In the genomic region with DNA sequence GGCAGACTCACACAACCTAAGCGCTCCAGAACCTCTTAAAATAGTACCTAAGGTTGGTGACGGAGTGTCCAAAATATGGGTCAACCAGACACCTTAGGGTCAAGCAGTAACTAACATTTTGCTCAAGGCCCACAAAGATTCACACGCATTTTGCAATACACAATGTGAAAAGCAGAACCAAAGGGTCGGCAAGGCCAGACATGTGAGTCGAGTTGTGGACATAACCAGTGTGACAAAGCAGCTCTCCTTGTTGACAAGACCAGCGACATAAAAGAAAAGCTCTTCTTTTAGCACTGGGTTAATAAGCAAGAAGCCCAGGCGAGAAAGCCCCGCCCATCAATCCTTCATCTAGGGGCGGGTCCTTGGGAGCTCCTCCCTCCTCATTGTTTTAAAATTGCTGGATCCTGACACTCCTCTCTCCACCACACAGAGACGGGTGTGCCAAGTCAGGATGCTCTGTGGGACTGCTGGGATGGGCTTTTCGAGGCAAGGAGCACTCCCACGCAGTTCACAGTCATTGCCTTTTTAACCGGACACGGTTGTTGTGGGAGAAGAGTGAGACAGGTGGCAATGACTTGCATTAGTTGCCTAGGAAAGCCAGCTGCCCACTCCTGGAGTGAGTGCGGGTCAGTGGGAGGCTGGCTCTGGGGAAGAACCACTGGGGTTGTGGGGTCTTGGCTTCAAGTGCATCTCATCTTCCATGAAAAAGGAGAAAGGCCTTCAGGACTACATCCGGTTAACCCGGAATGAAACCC, we compare ENCODE assay signal across 24 mouse cellular contexts. TPM values are rescaled to one million over a fixed set of nuclear protein-coding genes. Genes with fewer than 3 reads are reported as not detected.
DNase-seq lines count a peak whose midpoint lies in the region; ATAC-seq and TF ChIP-seq lines count a peak whose summit lies in the region.
"Had no signal": no experiment of that assay in that cellular context is flagged by ENCODE, and none has a peak within 500 bp of the region (broad histone marks: within the 10 kb centered on the region; RNA-seq: fewer than 3 reads in every experiment).

No protein-coding gene starts in this region.

- H3K9me3 ChIP-seq in forebrain, embryonic 16.5 days (ENCODE audit: control insufficient read depth, low read length): no peaks in the 10 kb centered on the region
- H3K9me3 ChIP-seq: embryonic facial prominence, embryonic 12.5 days; heart, embryonic 15.5 days; limb, embryonic 10.5 days; neural tube, embryonic 13.5 days had no signal

- H3K27me3 ChIP-seq in testis, adult 2 months (ENCODE audit: control insufficient read depth, insufficient read depth, low read length): no peaks in the 10 kb centered on the region
- no peaks in the 10 kb centered on the region for H3K27me3 ChIP-seq in forebrain, embryonic 16.5 days (replicated peaks; ENCODE audit: control insufficient read depth, insufficient read depth, low read length)
- H3K27me3 ChIP-seq: embryonic facial prominence, embryonic 12.5 days; heart, embryonic 15.5 days; neural tube, embryonic 13.5 days had no signal

- H3K36me3 ChIP-seq in testis, adult 2 months (ENCODE audit: control insufficient read depth, insufficient read depth, low read length): no peaks in the 10 kb centered on the region
- no peaks in the 10 kb centered on the region for H3K36me3 ChIP-seq in forebrain, embryonic 16.5 days (ENCODE audit: control insufficient read depth, insufficient read depth)
- H3K36me3 ChIP-seq: embryonic facial prominence, embryonic 12.5 days; heart, embryonic 15.5 days; limb, embryonic 10.5 days; neural tube, embryonic 13.5 days had no signal

- no peak for TF ChIP-seq CTCF in testis, adult 2 months (IDR thresholded peaks at IDR 0.05; ENCODE audit: control insufficient read depth, insufficient read depth, insufficient replicate concordance, low read depth, low read length)

- TF ChIP-seq POLR2A in testis, adult 2 months (IDR thresholded peaks at IDR 0.05; ENCODE audit: control insufficient read depth, low read depth, low read length): peak; percentile 38; the same call in 1 of the 2 replicates

- no peak overlapping the region for H3K9ac ChIP-seq in forebrain, embryonic 16.5 days (replicated peaks; ENCODE audit: low read depth, low read length)
- H3K9ac ChIP-seq: embryonic facial prominence, embryonic 12.5 days; heart, embryonic 15.5 days; hindbrain, embryonic 14.5 days; neural tube, embryonic 13.5 days had no signal

- ATAC-seq in megakaryocyte progenitor cell, adult 5-6 weeks (replicated peaks; ENCODE audit: poor library complexity): peak; percentile 50
- no peak for ATAC-seq in forebrain, embryonic 16.5 days

- peak overlapping the region; percentile 26 for H3K4me3 ChIP-seq in testis, adult 2 months (ENCODE audit: control insufficient read depth, low read depth, low read length)
- no peak overlapping the region for H3K4me3 ChIP-seq in forebrain, embryonic 16.5 days (replicated peaks; ENCODE audit: low read length)
- H3K4me3 ChIP-seq: embryonic facial prominence, embryonic 12.5 days; gastrocnemius, adult 2 months; heart, embryonic 15.5 days; left cerebral cortex, adult 2 months; limb, embryonic 10.5 days; neural tube, embryonic 13.5 days had no signal

- no peak overlapping the region for H3K27ac ChIP-seq in testis, adult 2 months (ENCODE audit: control insufficient read depth, insufficient read depth, low read depth, low read length)
- no peak overlapping the region for H3K27ac ChIP-seq in forebrain, embryonic 16.5 days (ENCODE audit: low read length)
- H3K27ac ChIP-seq: embryonic facial prominence, embryonic 12.5 days; gastrocnemius, adult 2 months; heart, embryonic 15.5 days; hindbrain, embryonic 14.5 days; left cerebral cortex, adult 2 months; limb, embryonic 10.5 days; neural tube, embryonic 13.5 days had no signal

- no peak overlapping the region for H3K4me2 ChIP-seq in forebrain, embryonic 16.5 days (ENCODE audit: low read length)
- H3K4me2 ChIP-seq: embryonic facial prominence, embryonic 12.5 days; heart, embryonic 15.5 days; hindbrain, embryonic 14.5 days; neural tube, embryonic 13.5 days had no signal

- WGBS in forebrain, embryonic 16.5 days: 91% methylated on average over 17 of the region's 17 CpGs

- DNase-seq in testis, postnatal 14 days (ENCODE audit: low spot score): no peak
- DNase-seq in ZHBTc4 (ENCODE audit: low read depth, low spot score): peak; percentile 82
- DNase-seq in left cerebral cortex, adult 18-20 months (ENCODE audit: low spot score in 2 of 2): no peak
- no peak for DNase-seq in right cerebral cortex, postnatal 36 days (ENCODE audit: low spot score in 2 of 2)
- DNase-seq: adrenal gland, adult 2 months; cerebellum, adult 2 months; cerebellum, postnatal 25 days; gastrocnemius, adult 2 months; heart, postnatal 4 days; kidney, adult 8-10 months; layer of hippocampus, adult 9-11 months; liver; lung, postnatal 14 days; midbrain, embryonic 14.5 days; thymus, postnatal 25 days had no signal

- H3K4me1 ChIP-seq in testis, adult 2 months (ENCODE audit: control insufficient read depth, insufficient read depth, low read length): peaks cover 6% of the 10 kb centered on the region
- H3K4me1 ChIP-seq in forebrain, embryonic 16.5 days (replicated peaks; ENCODE audit: control insufficient read depth, insufficient read depth, low read length): no peaks in the 10 kb centered on the region
- H3K4me1 ChIP-seq: neural tube, embryonic 13.5 days had no signal

RNA-seq across cellular contexts. Expression of gene Retreg1, which starts 7.9 kb away (rescaled TPM):
- polyA plus RNA-seq in testis, adult 2 months (2012; rRNA removed): 42.7 and 46.1 TPM in 2 replicates
- total RNA-seq in megakaryocyte progenitor cell, adult 5-6 weeks (2015): 34.5 and 37.8 TPM in 2 replicates
- total RNA-seq in megakaryocyte progenitor cell, adult 5-6 weeks (2017): 40.9 and 44.1 TPM in 2 replicates
- 10 to 100 TPM; 34.4 to 36.1 TPM for total RNA-seq in left cerebral cortex, adult 18-20 months (2021)
- polyA plus RNA-seq in forebrain, embryonic 16.5 days (2015; fragmentation: Nextera tagmentation; extraction: Ambion mirVana): 6.6 and 8.2 TPM in 2 replicates
